Mouse (Mus musculus): Measurements from ENCODE around the gene Pak7.

- TF ChIP-seq CTCF (IDR thresholded peaks at IDR 0.05; ENCODE audit: low read depth, low read length) (no peak), POLR2A (IDR thresholded peaks at IDR 0.05; ENCODE audit: borderline replicate concordance, low read depth, low read length) (no peak)
Observed at GRCm38 (mm10) chr2:136349671-136350275, 38.0 kb downstream of the Pak7 start.

Data from bone marrow macrophage, adult 2 months (primary cell).